In genomic region chr15:12204319-12205159, GRCm38 (mm10) we compare ENCODE assay signal across 1 mouse cellular context.
TF ChIP-seq lines count a peak whose summit lies in the region.

Gene Mtmr12, plus strand, starts transcription at chr15:12205028.

TF ChIP-seq in MEL, 35 proteins besides CTCF, POLR2A, EP300 and RAD21 (continued from another document):
- TF ChIP-seq UBTF (IDR thresholded peaks at IDR 0.05; ENCODE audit: borderline replicate concordance, insufficient read depth, low read depth, low read length) (no peak), E2F4 (IDR thresholded peaks at IDR 0.05; ENCODE audit: borderline replicate concordance, low read depth, low read length) (no peak), MXI1 (IDR thresholded peaks at IDR 0.05; ENCODE audit: low read depth, low read length) (peak; percentile 75)
